Mouse (Mus musculus): ENCODE results near the gene Rtn4ip1.

Gene Rtn4ip1

DNA sequence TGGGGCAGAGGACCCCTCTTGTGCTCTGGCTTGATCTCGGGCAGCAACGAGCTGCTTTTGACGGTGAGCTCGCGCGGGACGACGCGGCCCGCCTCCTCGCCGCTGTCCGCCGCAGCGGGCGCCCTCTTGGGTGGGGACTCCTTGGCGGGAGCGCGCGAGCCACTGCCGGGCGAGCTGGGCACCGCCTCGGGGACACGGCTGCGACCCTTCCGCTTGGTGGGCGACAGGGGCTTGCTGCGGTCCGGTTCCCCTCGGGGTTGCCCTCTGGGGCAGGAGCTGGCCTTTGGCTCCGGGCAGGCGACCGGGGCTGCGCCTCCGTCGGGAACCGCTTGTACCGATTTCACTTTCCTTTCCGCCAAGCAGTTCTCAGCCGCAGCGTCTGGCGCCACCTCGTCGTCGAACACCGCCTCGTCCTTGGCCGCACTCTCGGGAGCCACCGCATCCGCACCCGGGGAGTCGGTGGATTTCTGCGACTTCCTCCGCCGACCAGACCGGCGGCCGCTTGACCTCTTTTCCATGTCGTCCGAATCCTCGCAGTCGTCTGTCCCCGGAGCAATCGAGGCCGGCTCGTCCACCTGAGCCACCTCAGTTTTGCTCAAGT lies 102.0 kb downstream of the Rtn4ip1 start:
- peak; percentile 76 for DNase-seq

DNA sequence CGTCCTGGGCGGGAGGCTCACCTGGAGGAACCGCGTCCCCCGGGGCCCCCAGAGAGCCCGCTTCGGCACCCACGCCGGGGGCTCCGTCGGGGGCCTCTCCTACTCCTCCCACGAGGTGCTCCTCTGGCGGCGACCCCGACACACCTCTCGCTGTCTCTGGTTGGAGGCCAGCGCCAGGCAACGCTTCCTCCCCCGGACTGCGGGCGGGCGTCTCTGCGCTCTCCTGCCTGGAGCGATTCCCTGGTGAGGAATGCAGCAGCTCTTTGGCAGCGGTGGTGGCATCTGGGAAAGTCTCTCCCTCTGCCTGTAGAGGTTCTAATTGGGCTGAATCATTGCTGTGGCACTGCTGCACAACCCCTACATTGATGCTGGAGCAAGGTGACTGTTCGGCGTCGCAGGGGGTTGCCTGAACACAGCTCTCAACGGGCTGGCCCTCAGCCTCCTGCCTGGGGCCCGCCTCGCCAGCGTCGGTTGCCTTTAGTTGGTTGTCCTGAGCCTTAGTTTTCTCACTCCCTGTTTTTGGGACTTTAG lies 102.7 kb downstream of the Rtn4ip1 start:
- DNase-seq: peak; percentile 64

DNA sequence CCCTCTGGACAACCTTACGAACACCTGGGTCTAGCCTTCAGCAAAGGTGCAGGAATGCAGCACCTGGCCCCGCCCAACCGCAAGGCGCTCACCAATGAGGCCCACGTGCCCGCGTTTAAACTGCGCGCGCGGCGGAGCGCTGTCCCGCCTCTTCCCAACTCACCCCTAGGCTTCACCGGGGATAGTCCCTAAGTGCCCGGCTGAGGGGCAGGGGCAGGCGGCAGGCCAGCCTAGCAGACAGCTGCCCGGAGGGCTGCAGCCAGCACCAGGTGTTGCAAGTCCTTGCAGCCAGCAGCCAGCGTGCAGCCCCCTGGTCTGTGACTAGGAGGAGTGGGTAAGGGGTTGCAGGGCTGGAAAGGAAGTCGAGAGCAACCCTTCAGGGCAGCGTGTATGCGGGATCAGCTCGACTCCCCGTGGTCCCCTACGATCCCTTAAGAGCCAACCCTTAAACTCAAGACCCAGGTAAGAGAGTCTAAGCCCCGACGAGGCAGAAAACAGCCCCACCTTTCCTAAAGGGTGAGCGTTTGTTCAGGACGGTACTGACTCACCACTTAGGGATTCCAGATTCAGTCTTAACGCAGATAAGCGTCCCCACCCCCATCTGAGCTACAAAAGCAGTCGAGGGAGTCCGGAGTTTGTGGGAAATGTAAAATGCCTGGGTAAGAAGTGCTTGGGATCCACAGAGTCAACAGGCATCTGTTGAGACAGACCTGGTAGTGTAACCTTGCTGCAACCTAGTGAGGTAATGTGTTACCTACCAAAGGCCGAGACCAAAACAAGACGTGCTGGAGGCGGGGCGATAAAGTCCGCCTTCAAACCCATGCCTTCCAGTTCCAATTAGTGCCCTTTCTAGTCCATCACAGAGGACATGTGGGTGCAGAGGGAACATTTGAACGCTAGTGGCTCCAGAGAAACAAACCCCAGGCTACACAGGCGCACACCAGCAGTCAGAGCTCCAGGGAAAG lies 104.4 kb downstream of the Rtn4ip1 start:
- DNase-seq: peak; percentile 80

All from kidney, postnatal 10 days (tissue).